Mouse (Mus musculus): ENCODE measurements around the gene Slit2. TPM values are rescaled to one million over a fixed set of nuclear protein-coding genes. Genes with fewer than 3 reads are reported as not detected.

The Slit2 gene
- total and polyA plus RNA-seq, 2 experiments: 0.09 to 0.13 TPM

- Histone ChIP-seq H3K4me3 (ENCODE audit: insufficient read depth, low read depth, low read length) (no peak overlapping the region), H3K36me3 (ENCODE audit: control insufficient read depth, insufficient read depth, low read length) (no peaks in the 10 kb centered on the region), H3K27ac (replicated peaks; ENCODE audit: insufficient read depth, low read depth, low read length) (no peak overlapping the region), H3K9ac (ENCODE audit: low read depth, low read length) (no peak overlapping the region), H3K27me3 (ENCODE audit: control insufficient read depth, insufficient read depth, low read length) (no peaks in the 10 kb centered on the region), H3K79me2 (ENCODE audit: control insufficient read depth, insufficient read depth, low read length) (no peaks in the 10 kb centered on the region), H3K4me1 (ENCODE audit: control insufficient read depth, insufficient read depth, low read length) (no peaks in the 10 kb centered on the region)
- no peak for TF ChIP-seq POLR2A (IDR thresholded peaks at IDR 0.05; ENCODE audit: extremely low read depth, insufficient read depth, low read length)
- no peak for TF ChIP-seq CTCF (IDR thresholded peaks at IDR 0.05; ENCODE audit: low read depth, low read length)
- 63% methylated on average over 9 of the region's 9 CpGs for WGBS
- no peak for DNase-seq (ENCODE audit: extremely low read depth, low read depth, low spot score)
Observed at GRCm38 (mm10) chr5:48181646-48182302, 198.8 kb downstream of the Slit2 start.

GRCm38 (mm10) chr5:48184358-48184757, 201.4 kb downstream of the Slit2 start:
- no peak overlapping the region for H3K4me3 ChIP-seq (ENCODE audit: insufficient read depth, low read depth, low read length)
- H3K79me2 ChIP-seq (ENCODE audit: control insufficient read depth, insufficient read depth, low read length): no peaks in the 10 kb centered on the region
- H3K27me3 ChIP-seq (ENCODE audit: control insufficient read depth, insufficient read depth, low read length): no peaks in the 10 kb centered on the region
- no peaks in the 10 kb centered on the region for H3K36me3 ChIP-seq (ENCODE audit: control insufficient read depth, insufficient read depth, low read length)
- TF ChIP-seq CTCF (IDR thresholded peaks at IDR 0.05; ENCODE audit: low read depth, low read length) (no peak), POLR2A (IDR thresholded peaks at IDR 0.05; ENCODE audit: extremely low read depth, insufficient read depth, low read length) (no peak)
- no peak overlapping the region for H3K27ac ChIP-seq (replicated peaks; ENCODE audit: insufficient read depth, low read depth, low read length)
- H3K4me1 ChIP-seq (ENCODE audit: control insufficient read depth, insufficient read depth, low read length): no peaks in the 10 kb centered on the region
- H3K9ac ChIP-seq (ENCODE audit: low read depth, low read length): no peak overlapping the region
- WGBS: 88% methylated on average over 8 of the region's 8 CpGs
- no peak for DNase-seq (ENCODE audit: extremely low read depth, low read depth, low spot score)

- no peak for DNase-seq (ENCODE audit: extremely low read depth, low read depth, low spot score)
- H3K79me2 ChIP-seq (ENCODE audit: control insufficient read depth, insufficient read depth, low read length): no peaks in the 10 kb centered on the region
- no peaks in the 10 kb centered on the region for H3K27me3 ChIP-seq (ENCODE audit: control insufficient read depth, insufficient read depth, low read length)
- no peaks in the 10 kb centered on the region for H3K4me1 ChIP-seq (ENCODE audit: control insufficient read depth, insufficient read depth, low read length)
- 81% methylated on average over 4 of the region's 4 CpGs for WGBS
- TF ChIP-seq POLR2A (IDR thresholded peaks at IDR 0.05; ENCODE audit: extremely low read depth, insufficient read depth, low read length): no peak
- no peak overlapping the region for H3K27ac ChIP-seq (replicated peaks; ENCODE audit: insufficient read depth, low read depth, low read length)
- no peaks in the 10 kb centered on the region for H3K36me3 ChIP-seq (ENCODE audit: control insufficient read depth, insufficient read depth, low read length)
- no peak overlapping the region for H3K4me3 ChIP-seq (ENCODE audit: insufficient read depth, low read depth, low read length)
- no peak overlapping the region for H3K9ac ChIP-seq (ENCODE audit: low read depth, low read length)
Observed at GRCm38 (mm10) chr5:48187819-48188218, 204.9 kb downstream of the Slit2 start.

- H3K79me2 ChIP-seq (ENCODE audit: control insufficient read depth, insufficient read depth, low read length): no peaks in the 10 kb centered on the region
- TF ChIP-seq POLR2A (IDR thresholded peaks at IDR 0.05; ENCODE audit: extremely low read depth, insufficient read depth, low read length): no peak
- no peak for TF ChIP-seq CTCF (IDR thresholded peaks at IDR 0.05; ENCODE audit: low read depth, low read length)
- H3K36me3 ChIP-seq (ENCODE audit: control insufficient read depth, insufficient read depth, low read length): no peaks in the 10 kb centered on the region
- H3K9ac ChIP-seq (ENCODE audit: low read depth, low read length): no peak overlapping the region
- no peak overlapping the region for H3K4me3 ChIP-seq (ENCODE audit: insufficient read depth, low read depth, low read length)
- H3K27me3 ChIP-seq (ENCODE audit: control insufficient read depth, insufficient read depth, low read length): no peaks in the 10 kb centered on the region
- DNase-seq (ENCODE audit: extremely low read depth, low read depth, low spot score): no peak
- no peaks in the 10 kb centered on the region for H3K4me1 ChIP-seq (ENCODE audit: control insufficient read depth, insufficient read depth, low read length)
- H3K27ac ChIP-seq (replicated peaks; ENCODE audit: insufficient read depth, low read depth, low read length): no peak overlapping the region
Observed at GRCm38 (mm10) chr5:48199380-48199779, 216.4 kb downstream of the Slit2 start.

GRCm38 (mm10) chr5:48215248-48215647, 232.3 kb downstream of the Slit2 start:
- H3K9ac ChIP-seq (ENCODE audit: low read depth, low read length): no peak overlapping the region
- H3K36me3 ChIP-seq (ENCODE audit: control insufficient read depth, insufficient read depth, low read length): no peaks in the 10 kb centered on the region
- no peaks in the 10 kb centered on the region for H3K27me3 ChIP-seq (ENCODE audit: control insufficient read depth, insufficient read depth, low read length)
- WGBS: 88% methylated on average over 2 of the region's 2 CpGs
- H3K27ac ChIP-seq (replicated peaks; ENCODE audit: insufficient read depth, low read depth, low read length): no peak overlapping the region
- TF ChIP-seq POLR2A (IDR thresholded peaks at IDR 0.05; ENCODE audit: extremely low read depth, insufficient read depth, low read length): no peak
- no peak for TF ChIP-seq CTCF (IDR thresholded peaks at IDR 0.05; ENCODE audit: low read depth, low read length)
- H3K4me3 ChIP-seq (ENCODE audit: insufficient read depth, low read depth, low read length): no peak overlapping the region
- no peak for DNase-seq (ENCODE audit: extremely low read depth, low read depth, low spot score)
- H3K79me2 ChIP-seq (ENCODE audit: control insufficient read depth, insufficient read depth, low read length): no peaks in the 10 kb centered on the region
- no peaks in the 10 kb centered on the region for H3K4me1 ChIP-seq (ENCODE audit: control insufficient read depth, insufficient read depth, low read length)

GRCm38 (mm10) chr5:48219624-48220155, 236.8 kb downstream of the Slit2 start:
- H3K27ac ChIP-seq (replicated peaks; ENCODE audit: insufficient read depth, low read depth, low read length): no peak overlapping the region
- H3K4me1 ChIP-seq (ENCODE audit: control insufficient read depth, insufficient read depth, low read length): no peaks in the 10 kb centered on the region
- 85% methylated on average over 10 of the region's 10 CpGs for WGBS
- no peak for DNase-seq (ENCODE audit: extremely low read depth, low read depth, low spot score)
- H3K9ac ChIP-seq (ENCODE audit: low read depth, low read length): no peak overlapping the region
- no peak for TF ChIP-seq CTCF (IDR thresholded peaks at IDR 0.05; ENCODE audit: low read depth, low read length)
- no peak for TF ChIP-seq POLR2A (IDR thresholded peaks at IDR 0.05; ENCODE audit: extremely low read depth, insufficient read depth, low read length)
- H3K27me3 ChIP-seq (ENCODE audit: control insufficient read depth, insufficient read depth, low read length): no peaks in the 10 kb centered on the region
- no peaks in the 10 kb centered on the region for H3K79me2 ChIP-seq (ENCODE audit: control insufficient read depth, insufficient read depth, low read length)
- H3K36me3 ChIP-seq (ENCODE audit: control insufficient read depth, insufficient read depth, low read length): no peaks in the 10 kb centered on the region
- no peak overlapping the region for H3K4me3 ChIP-seq (ENCODE audit: insufficient read depth, low read depth, low read length)
